Mouse (Mus musculus) lung, adult 10 weeks (tissue): ENCODE results near the gene Actl6b. TPM values are rescaled to one million over a fixed set of nuclear protein-coding genes. Genes with fewer than 3 reads are reported as not detected.

Experiments
- polyA plus RNA-seq: library from polyadenylated mRNA; stranded (reverse); fragments of 350-450 nt; fragmentation: Illumina TruSeq; extraction: RNeasy Lipid Tissue Mini Kit (QIAGEN cat#74804); gene quantifications from one replicate; pipeline ENCODE4 v1.2.3, GENCODE M21; 2014; ENCODE audit warnings: low read depth, low replicate concordance; ENCODE audit not compliant: insufficient read depth

Gene Actl6b
- not detected for polyA plus RNA-seq

DNA sequence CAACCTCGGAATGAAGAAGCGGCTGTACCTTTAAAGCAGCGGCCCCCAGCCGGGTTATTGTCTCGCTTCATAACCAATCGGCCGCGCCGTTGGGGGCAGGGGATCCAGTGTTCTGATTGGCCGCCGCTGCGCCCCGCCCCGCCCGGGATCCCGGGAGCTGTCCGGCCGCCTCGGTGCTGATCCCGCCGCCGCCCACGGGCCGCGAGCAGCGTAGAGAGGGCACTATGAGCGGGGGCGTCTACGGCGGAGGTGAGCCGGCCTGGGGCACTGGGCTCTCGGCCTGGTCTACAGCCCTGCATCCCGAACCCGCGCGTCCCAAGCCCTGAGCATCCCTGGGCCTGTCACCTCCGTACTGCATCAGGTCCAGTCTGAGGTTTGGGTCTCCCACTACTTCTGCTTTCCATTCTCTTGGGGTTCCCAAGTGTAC is at the start of gene Actl6b:
Actl6b (plus strand) TSS at position 107 of the 427 bp plus-strand sequence.

GRCm38 (mm10) chr5:137518436-137518835 is 34.9 kb upstream of the Actl6b start, which contains the start of gene Gigyf1:
Gene Gigyf1, plus strand, starts transcription at chr5:137518548.

GRCm38 (mm10) chr5:137533117-137533827 is 20.0 kb upstream of the Actl6b start, which contains the start of the genes Epo and Gnb2:
Gene Epo, minus strand, starts transcription at chr5:137533242.
Gene Gnb2, minus strand, starts transcription at chr5:137533510.

DNA sequence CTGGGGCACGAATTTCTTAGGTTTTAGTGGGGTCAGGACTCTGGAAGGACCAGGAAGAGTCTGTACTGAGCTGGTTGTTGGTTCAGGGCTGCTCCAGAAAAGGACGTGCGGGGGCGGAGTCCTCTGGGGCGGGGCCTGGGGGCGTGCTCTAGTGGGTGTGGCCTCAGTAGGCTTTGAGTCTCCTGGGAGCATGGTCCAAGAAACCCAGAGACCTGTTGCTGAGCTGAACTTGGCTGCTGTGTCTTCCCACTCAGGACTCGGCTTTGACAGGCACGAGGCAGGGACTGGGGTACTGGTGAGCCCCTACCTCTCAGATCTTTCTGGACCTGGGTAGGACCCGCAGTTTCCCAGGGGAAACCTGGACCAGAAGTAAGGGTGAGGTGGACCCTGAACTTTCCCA is 16.3 kb downstream of the Actl6b start, which contains the start of gene Tfr2:
Tfr2 (plus strand) TSS at position 176 of the 400 bp plus-strand sequence.

DNA sequence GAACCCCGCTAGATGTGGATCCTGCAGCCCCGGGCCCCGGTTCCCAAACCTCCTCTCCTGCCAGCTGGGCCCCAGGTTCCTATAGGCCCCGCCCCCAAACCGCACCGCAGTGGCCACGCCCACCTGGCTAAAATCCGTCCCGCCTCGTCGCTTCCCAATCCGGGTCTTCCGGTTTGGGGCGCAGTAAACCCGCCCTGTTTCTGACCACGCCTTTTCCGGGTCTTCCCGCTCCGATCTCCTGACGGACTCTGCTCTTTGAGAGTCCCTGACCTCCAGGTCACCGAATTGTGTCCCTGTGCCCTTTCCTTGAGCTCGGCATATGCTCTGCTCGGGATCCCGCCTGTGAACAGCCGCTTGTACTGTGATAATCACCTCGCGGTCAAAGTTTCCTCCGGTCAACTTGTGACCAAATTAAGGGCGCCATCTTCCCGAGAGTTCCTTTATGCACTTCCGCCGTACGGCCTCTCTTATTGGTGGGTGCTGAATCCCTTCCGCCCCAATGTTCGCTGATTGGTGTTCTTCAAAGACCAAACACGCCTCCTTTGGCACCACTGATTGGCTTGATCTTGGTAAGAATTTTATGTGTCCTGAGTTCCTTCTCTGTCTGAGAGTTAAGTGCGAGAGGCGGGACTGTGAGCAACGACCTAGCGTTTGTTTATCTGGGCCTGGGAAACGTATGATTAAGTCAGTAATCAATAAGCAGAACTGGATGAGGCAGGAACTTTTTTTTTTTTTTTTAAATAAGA is 47.5 kb downstream of the Actl6b start, which contains the start of gene Mospd3:
Mospd3 (minus strand) TSS at position 440 of the 746 bp plus-strand sequence.

GRCm38 (mm10) chr5:137613550-137613949 is 60.2 kb downstream of the Actl6b start, which contains the start of gene Pcolce:
Gene Pcolce, minus strand, starts transcription at chr5:137613784.

Other genes with a start within 250 kb of the Actl6b start
- 63.0 TPM for gene Srrt, start 245.8 kb upstream of the Actl6b start, polyA plus RNA-seq
- gene Trip6, start 239.1 kb upstream of the Actl6b start, polyA plus RNA-seq = 20.4 TPM
- gene Slc12a9, start 219.9 kb upstream of the Actl6b start, polyA plus RNA-seq = 6.6 TPM
- 37.0 TPM for gene Ephb4, start 203.4 kb upstream of the Actl6b start, polyA plus RNA-seq
- gene Zan, start 76.5 kb upstream of the Actl6b start, polyA plus RNA-seq = 0.04 TPM
- gene Pop7, start 51.0 kb upstream of the Actl6b start, polyA plus RNA-seq = 19.3 TPM
- 8.9 TPM for gene Gigyf1, start 35.0 kb upstream of the Actl6b start, polyA plus RNA-seq
- not detected for gene Epo, start 20.3 kb upstream of the Actl6b start, polyA plus RNA-seq
- gene Gnb2, start 20.0 kb upstream of the Actl6b start, polyA plus RNA-seq = 420 TPM
- not detected for gene Tfr2, start 16.3 kb downstream of the Actl6b start, polyA plus RNA-seq
- 19.9 TPM for gene Mospd3, start 47.5 kb downstream of the Actl6b start, polyA plus RNA-seq
- 121 TPM for gene Pcolce, start 60.3 kb downstream of the Actl6b start, polyA plus RNA-seq
- gene Fbxo24, start 75.5 kb downstream of the Actl6b start, polyA plus RNA-seq = 1.0 TPM
- 21.1 TPM for gene Lrch4, start 75.6 kb downstream of the Actl6b start, polyA plus RNA-seq
- 9.9 TPM for gene Gm20605, start 75.7 kb downstream of the Actl6b start, polyA plus RNA-seq
- 19.7 TPM for gene Sap25, start 87.8 kb downstream of the Actl6b start, polyA plus RNA-seq
- 2.0 TPM for gene Irs3, start 92.2 kb downstream of the Actl6b start, polyA plus RNA-seq
- gene Agfg2, start 131.2 kb downstream of the Actl6b start, polyA plus RNA-seq = 9.6 TPM
- 0.86 TPM for gene Nyap1, start 188.1 kb downstream of the Actl6b start, polyA plus RNA-seq
- 50.7 TPM for gene Tsc22d4, start 192.2 kb downstream of the Actl6b start, polyA plus RNA-seq
- 31.5 TPM for gene Ppp1r35, start 225.3 kb downstream of the Actl6b start, polyA plus RNA-seq
- 30.7 TPM for gene Mepce, start 234.1 kb downstream of the Actl6b start, polyA plus RNA-seq
- gene Zcwpw1, start 234.3 kb downstream of the Actl6b start, polyA plus RNA-seq = 1.9 TPM